In genomic region chr10:91094251-91095104, GRCm38 (mm10) we compare ENCODE assay signal across 26 mouse cellular contexts. TPM values are rescaled to one million over a fixed set of nuclear protein-coding genes. Genes with fewer than 3 reads are reported as not detected.
DNase-seq lines count a peak whose midpoint lies in the region; ATAC-seq and TF ChIP-seq lines count a peak whose summit lies in the region.
"Had no signal": no experiment of that assay in that cellular context is flagged by ENCODE, and none has a peak within 500 bp of the region (broad histone marks: within the 10 kb centered on the region; RNA-seq: fewer than 3 reads in every experiment).

No protein-coding gene starts in this region.

- no peak overlapping the region for H3K4me3 ChIP-seq in kidney, adult 2 months (ENCODE audit: insufficient read depth, low read depth, low read length)
- no peak overlapping the region for H3K4me3 ChIP-seq in C2C12 (ENCODE audit: insufficient read depth, poor library complexity, severe bottlenecking)
- no peak overlapping the region for H3K4me3 ChIP-seq in layer of hippocampus, adult 2 months
- H3K4me3 ChIP-seq: embryonic facial prominence, embryonic 12.5 days; hindbrain, embryonic 10.5 days; limb, embryonic 13.5 days; liver, embryonic 13.5 days; megakaryocyte, embryonic 14.5 days; midbrain, embryonic 15.5 days; neural tube, embryonic 12.5 days had no signal

- no peaks in the 10 kb centered on the region; the same call in 1 of the 2 replicates for H3K36me3 ChIP-seq in kidney, adult 2 months (ENCODE audit: control insufficient read depth, insufficient read depth, low read length)
- peaks cover 7% of the 10 kb centered on the region for H3K36me3 ChIP-seq in C2C12 (ENCODE audit: control insufficient read depth, insufficient read depth)
- H3K36me3 ChIP-seq: liver, embryonic 13.5 days; midbrain, embryonic 15.5 days had no signal

- H3K4me1 ChIP-seq in kidney, adult 2 months (ENCODE audit: control insufficient read depth, insufficient read depth, low read length): no peaks in the 10 kb centered on the region
- H3K4me1 ChIP-seq: embryonic facial prominence, embryonic 12.5 days; hindbrain, embryonic 10.5 days; limb, embryonic 13.5 days; liver, embryonic 13.5 days; midbrain, embryonic 15.5 days; neural tube, embryonic 12.5 days had no signal

- H3K27me3 ChIP-seq in kidney, adult 2 months (replicated peaks; ENCODE audit: control insufficient read depth, insufficient read depth, low read length): no peaks in the 10 kb centered on the region
- no peaks in the 10 kb centered on the region for H3K27me3 ChIP-seq in C2C12 (ENCODE audit: control insufficient read depth, insufficient read depth, insufficient read length)
- H3K27me3 ChIP-seq: embryonic facial prominence, embryonic 12.5 days; limb, embryonic 13.5 days; liver, embryonic 13.5 days; megakaryocyte, embryonic 14.5 days; midbrain, embryonic 15.5 days; neural tube, embryonic 12.5 days had no signal

- no peak overlapping the region for H3ac ChIP-seq in C2C12 (ENCODE audit: control insufficient read depth, insufficient read length, low read depth)

- peak; percentile 23 for DNase-seq in kidney, adult 2 months
- no peak for DNase-seq in kidney, postnatal 10 days
- no peak for DNase-seq in layer of hippocampus, adult 9-11 months
- DNase-seq in layer of hippocampus, adult 2 months (ENCODE audit: low spot score in 2 of 2): no peak
- DNase-seq: cerebellum, adult 11-12 months; cerebellum, postnatal 10 days; forebrain, postnatal 0 days; gastrocnemius, postnatal 25 days; kidney, adult 11 months; kidney, postnatal 14 days; layer of hippocampus, postnatal 36 days; liver, embryonic 13.5 days; lung, adult 2 months; lung, postnatal 14 days; thymus, postnatal 4 days had no signal

- no peak for TF ChIP-seq POLR2A in kidney, adult 2 months (IDR thresholded peaks at IDR 0.05; ENCODE audit: low read depth, low read length)

- TF ChIP-seq CTCF in kidney, adult 2 months (conservative IDR thresholded peaks at IDR 0.05; ENCODE audit: insufficient read depth, insufficient read length, low read depth, low read length): no peak
- no peak for TF ChIP-seq CTCF in C2C12 (IDR thresholded peaks at IDR 0.05; ENCODE audit: control insufficient read depth, insufficient read depth, insufficient read length)
- TF ChIP-seq CTCF in layer of hippocampus, adult 2 months (conservative IDR thresholded peaks at IDR 0.05): no peak

- H3K79me3 ChIP-seq in C2C12 (ENCODE audit: low read depth): no peaks in the 10 kb centered on the region

- 0 out of 2 replicates have a peak, but pooled peaks have one; percentile 39 for ATAC-seq in common myeloid progenitor, adult 5-6 weeks (replicated peaks; ENCODE audit: low read depth, poor library complexity, severe bottlenecking)
- peak; percentile 50; the same call in 1 of the 2 replicates for ATAC-seq in megakaryocyte progenitor cell, adult 5-6 weeks (replicated peaks; ENCODE audit: poor library complexity)
- ATAC-seq: activated CD4-positive, CD25-positive, alpha-beta regulatory T cell, adult 4 months; forebrain, postnatal 0 days; hindbrain, embryonic 16.5 days; midbrain, embryonic 15.5 days had no signal

- no peak overlapping the region for H3K27ac ChIP-seq in kidney, adult 2 months (ENCODE audit: insufficient read depth, low read depth, low read length)
- H3K27ac ChIP-seq in layer of hippocampus, adult 2 months: no peak overlapping the region
- H3K27ac ChIP-seq: embryonic facial prominence, embryonic 12.5 days; hindbrain, embryonic 10.5 days; limb, embryonic 13.5 days; liver, embryonic 13.5 days; midbrain, embryonic 15.5 days; neural tube, embryonic 12.5 days had no signal

- H3K79me2 ChIP-seq in C2C12 (ENCODE audit: control insufficient read depth, insufficient read depth): no peaks in the 10 kb centered on the region

- WGBS in kidney, adult 2 months: 72% methylated on average over 15 of the region's 15 CpGs

TF ChIP-seq in C2C12, 6 proteins besides CTCF, POLR2A, EP300 and RAD21:
- peak; percentile 23 for TF ChIP-seq FOSL1 (IDR thresholded peaks at IDR 0.05; ENCODE audit: insufficient read depth, low read length, poor library complexity, severe bottlenecking)
- TF ChIP-seq MYOD1 (IDR thresholded peaks at IDR 0.05; ENCODE audit: control insufficient read depth, insufficient read length, low read depth): no peak

RNA-seq across cellular contexts. Expression of gene Ikbip, which starts 11.7 kb away (rescaled TPM):
- 3.4 and 5.7 TPM in 2 replicates for polyA plus RNA-seq in kidney, adult 2 months (2012; rRNA removed)
- 12.3 TPM for polyA plus RNA-seq in C2C12 (2012; fragmentation: generic; extraction: Trizol)
- 19.0 and 25.9 TPM in 2 replicates for total RNA-seq in common myeloid progenitor, adult 5-6 weeks (2017)
- 17.1 TPM in 2 replicates for total RNA-seq in megakaryocyte progenitor cell, adult 5-6 weeks (2015)
- total RNA-seq in megakaryocyte progenitor cell, adult 5-6 weeks (2017): 23.1 and 26.9 TPM in 2 replicates
- total RNA-seq in layer of hippocampus, adult 2 months (2021): 10 to 100 TPM; 16.3 to 17.2 TPM

RNA-seq across cellular contexts. Expression of gene Apaf1, which starts 11.9 kb away (rescaled TPM):
- polyA plus RNA-seq in kidney, adult 2 months (2012; rRNA removed): 3.1 and 4.4 TPM in 2 replicates
- polyA plus RNA-seq in C2C12 (2012; fragmentation: generic; extraction: Trizol): 5.9 TPM
- 23.1 and 39.6 TPM in 2 replicates for total RNA-seq in common myeloid progenitor, adult 5-6 weeks (2017)
- total RNA-seq in megakaryocyte progenitor cell, adult 5-6 weeks (2015): 68.3 and 71.6 TPM in 2 replicates
- 35.0 and 40.7 TPM in 2 replicates for total RNA-seq in megakaryocyte progenitor cell, adult 5-6 weeks (2017)
- 10 to 100 TPM; 12.7 to 15.4 TPM for total RNA-seq in layer of hippocampus, adult 2 months (2021)

RNA-seq across cellular contexts. Expression of gene Slc25a3, which starts 29.4 kb away (rescaled TPM):
- polyA plus RNA-seq in kidney, adult 2 months (2012; rRNA removed): 717 and 832 TPM in 2 replicates
- polyA plus RNA-seq in C2C12 (2012; fragmentation: generic; extraction: Trizol): 722 TPM
- 238 and 276 TPM in 2 replicates for total RNA-seq in common myeloid progenitor, adult 5-6 weeks (2017)
- total RNA-seq in megakaryocyte progenitor cell, adult 5-6 weeks (2015): 664 and 680 TPM in 2 replicates
- total RNA-seq in megakaryocyte progenitor cell, adult 5-6 weeks (2017): 231 and 244 TPM in 2 replicates
- total RNA-seq in layer of hippocampus, adult 2 months (2021): 100 to 1,000 TPM; 485 to 491 TPM
